ENCODE assay signal across 11 mouse cellular contexts in genomic region chr6:84892926-84893772, GRCm38 (mm10).
A peak's percentile ranks its signal among the peaks of the same experiment; 100 is the strongest.
DNase-seq lines count a peak whose midpoint lies in the region; ATAC-seq and TF ChIP-seq lines count a peak whose summit lies in the region.
"Had no signal": no experiment of that assay in that cellular context is flagged by ENCODE, and none has a peak within 500 bp of the region (broad histone marks: within the 10 kb centered on the region; RNA-seq: fewer than 3 reads in every experiment).

No protein-coding gene starts in this region.

- 0 out of 2 replicates have a peak, but pooled peaks cover 7% of the 10 kb centered on the region for H3K4me1 ChIP-seq in intestine, embryonic 15.5 days (replicated peaks)
- no peaks in the 10 kb centered on the region for H3K4me1 ChIP-seq in intestine, postnatal 0 days (replicated peaks; ENCODE audit: control insufficient read depth, insufficient read depth, low read length)
- H3K4me1 ChIP-seq in lung, embryonic 14.5 days (ENCODE audit: insufficient read depth) = no peaks in the 10 kb centered on the region

- peak; percentile 6 for DNase-seq in adrenal gland, postnatal 14 days
- no peak for DNase-seq in adrenal gland, postnatal 25 days
- DNase-seq in MN1 (ENCODE audit: low spot score) = peak; percentile 9
- DNase-seq in lung, embryonic 14.5 days = peak; percentile 27
- no peak for DNase-seq in ovary, postnatal 36 days (ENCODE audit: low spot score)
- no peak for DNase-seq in ovary, adult 18-20 months (ENCODE audit: low spot score)
- DNase-seq: B cell, adult 2 months; spleen, adult 18-20 months had no signal

- H3K27me3 ChIP-seq in intestine, embryonic 15.5 days (replicated peaks) = no peaks in the 10 kb centered on the region
- H3K27me3 ChIP-seq in intestine, postnatal 0 days (replicated peaks; ENCODE audit: control insufficient read depth, insufficient read depth, low read length) = no peaks in the 10 kb centered on the region
- H3K27me3 ChIP-seq in lung, embryonic 14.5 days (ENCODE audit: insufficient read depth, low read length) = no peaks in the 10 kb centered on the region

- H3K4me2 ChIP-seq in intestine, embryonic 15.5 days (replicated peaks) = no peak overlapping the region
- no peak overlapping the region for H3K4me2 ChIP-seq in intestine, postnatal 0 days (replicated peaks; ENCODE audit: low read depth)
- no peak overlapping the region for H3K4me2 ChIP-seq in lung, embryonic 14.5 days

- no peak overlapping the region for H3K27ac ChIP-seq in intestine, embryonic 15.5 days
- H3K27ac ChIP-seq in intestine, postnatal 0 days (ENCODE audit: low read depth, low read length) = no peak overlapping the region
- peak overlapping the region; percentile 7; the same call in 1 of the 2 replicates for H3K27ac ChIP-seq in lung, embryonic 14.5 days (ENCODE audit: low read depth)
- H3K27ac ChIP-seq: midbrain, embryonic 10.5 days had no signal

- 12% methylated on average over 5 of the region's 5 CpGs for WGBS in intestine, embryonic 15.5 days
- 13% methylated on average over 5 of the region's 5 CpGs for WGBS in intestine, postnatal 0 days
- 6% methylated on average over 5 of the region's 5 CpGs for WGBS in lung, embryonic 14.5 days

- ATAC-seq in intestine, embryonic 15.5 days = peak; percentile 45; the same call in 1 of the 2 replicates
- ATAC-seq in intestine, postnatal 0 days = no peak
- ATAC-seq in lung, embryonic 14.5 days (ENCODE audit: insufficient read depth) = peak; percentile 35; the same call in 1 of the 2 replicates

- no peak for TF ChIP-seq CTCF in intestine, postnatal 0 days (IDR thresholded peaks at IDR 0.05; ENCODE audit: low read depth)
- no peak for TF ChIP-seq CTCF in lung, embryonic 14.5 days (IDR thresholded peaks at IDR 0.05; ENCODE audit: low read depth)

- no peak overlapping the region for H3K9ac ChIP-seq in intestine, embryonic 15.5 days
- H3K9ac ChIP-seq in intestine, postnatal 0 days (ENCODE audit: low read depth, low read length) = no peak overlapping the region
- no peak overlapping the region for H3K9ac ChIP-seq in lung, embryonic 14.5 days

- no peak overlapping the region for H3K4me3 ChIP-seq in intestine, embryonic 15.5 days (replicated peaks)
- no peak overlapping the region for H3K4me3 ChIP-seq in intestine, postnatal 0 days (ENCODE audit: low read depth, low read length)
- no peak overlapping the region for H3K4me3 ChIP-seq in lung, embryonic 14.5 days (ENCODE audit: low read depth, low read length)
- H3K4me3 ChIP-seq: midbrain, embryonic 10.5 days had no signal

- H3K36me3 ChIP-seq in intestine, embryonic 15.5 days = no peaks in the 10 kb centered on the region
- no peaks in the 10 kb centered on the region for H3K36me3 ChIP-seq in intestine, postnatal 0 days (ENCODE audit: control insufficient read depth, insufficient read depth)
- H3K36me3 ChIP-seq in lung, embryonic 14.5 days (ENCODE audit: insufficient read depth) = no peaks in the 10 kb centered on the region
- H3K36me3 ChIP-seq: midbrain, embryonic 10.5 days had no signal

- H3K9me3 ChIP-seq in intestine, embryonic 15.5 days = no peaks in the 10 kb centered on the region
- no peaks in the 10 kb centered on the region for H3K9me3 ChIP-seq in intestine, postnatal 0 days (ENCODE audit: control insufficient read depth)
- no peaks in the 10 kb centered on the region for H3K9me3 ChIP-seq in lung, embryonic 14.5 days (ENCODE audit: low read depth, low read length)
- H3K9me3 ChIP-seq: midbrain, embryonic 10.5 days had no signal

Comparison
In these comparisons a context has a peak if more than half of its experiments do, and no peak if none do; other contexts are left out.
1. DNase-seq: peak in adrenal gland, postnatal 14 days (single experiment), MN1 (single experiment) and lung, embryonic 14.5 days (single experiment); none in adrenal gland, postnatal 25 days (single experiment), ovary, postnatal 36 days (single experiment) and ovary, adult 18-20 months (single experiment).